Mouse (Mus musculus) left cerebral cortex, postnatal 36 days (tissue): ENCODE measurements around the gene Akr7a5. TPM values are rescaled to one million over a fixed set of nuclear protein-coding genes. Genes with fewer than 3 reads are reported as not detected.

Experiments used
- DNase-seq, 2 experiments: peaks; one replicate each; pipeline ENCODE4 v3.0.0; 2021 to 2022; ENCODE audit warnings: low spot score in 2 of 2, mixed read lengths in 1 of 2
- intact Hi-C: fragments of 180-260 bp; cut with DNase I; formaldehyde crosslinking; loops from one replicate; pipeline ENCODE4 v1.15.1; 2025
- total RNA-seq, 2 experiments: library from RNA; stranded (reverse); gene quantifications; 2 replicates each; pipeline ENCODE4 v1.2.3; 2021

Akr7a5 gene
- total RNA-seq, 2 experiments from 2014 or later: 24.9 to 32.3 TPM

GRCm38 (mm10) chr4:139292038-139292437 lies 18.5 kb upstream of the Akr7a5 start:
- DNase-seq: no peak
- intact Hi-C loops: no loop called here

GRCm38 (mm10) chr4:139297566-139297965 lies 13.0 kb upstream of the Akr7a5 start:
- intact Hi-C loops: no loop called here
- DNase-seq: no peak

GRCm38 (mm10) chr4:139298671-139299366 lies 11.7 kb upstream of the Akr7a5 start:
- no peak for DNase-seq
- intact Hi-C loops: no loop called here

- DNase-seq: no peak
- intact Hi-C loops: no loop called here
Measured at GRCm38 (mm10) chr4:139301780-139302179, 8.8 kb upstream of the Akr7a5 start.

GRCm38 (mm10) chr4:139302241-139302640 lies 8.3 kb upstream of the Akr7a5 start:
- no peak for DNase-seq
- intact Hi-C loops: no loop called here

GRCm38 (mm10) chr4:139305521-139305920 lies 5.0 kb upstream of the Akr7a5 start:
- no peak for DNase-seq
- intact Hi-C loops: no loop called here

- intact Hi-C loops: no loop called here
- no peak for DNase-seq
Measured at GRCm38 (mm10) chr4:139307916-139308315, 2.6 kb upstream of the Akr7a5 start.

- intact Hi-C loops: loop anchor here (2.0 kb wide), 1 partner anchor 43 kb away; the partner anchor contains the start of genes Emc1, Mrto4 and Ubr4
- DNase-seq: no peak
Measured at GRCm38 (mm10) chr4:139309651-139310050, 893 bp upstream of the Akr7a5 start.

- no peak for DNase-seq
- intact Hi-C loops: loop anchor here (2.0 kb wide), 1 partner anchor 42 kb away; the partner anchor contains the start of genes Emc1, Mrto4 and Ubr4
Measured at GRCm38 (mm10) chr4:139310899-139311701, 556 bp downstream of the Akr7a5 start.

- intact Hi-C loops: loop anchor here (2.0 kb wide), 1 partner anchor 41 kb away; the partner anchor contains the start of genes Emc1, Mrto4 and Ubr4
- no peak for DNase-seq
Measured at GRCm38 (mm10) chr4:139311707-139312106, 1.2 kb downstream of the Akr7a5 start.

- intact Hi-C loops: no loop called here
- DNase-seq: no peak
Measured at GRCm38 (mm10) chr4:139312632-139313031, 2.1 kb downstream of the Akr7a5 start.

- intact Hi-C loops: no loop called here
- no peak for DNase-seq
Measured at GRCm38 (mm10) chr4:139318449-139318848, 7.9 kb downstream of the Akr7a5 start.

GRCm38 (mm10) chr4:139319740-139320139 lies 9.2 kb downstream of the Akr7a5 start:
- intact Hi-C loops: no loop called here
- no peak for DNase-seq

- no peak for DNase-seq
- intact Hi-C loops: no loop called here
Measured at GRCm38 (mm10) chr4:139330605-139331004, 20.1 kb downstream of the Akr7a5 start.

- no peak for DNase-seq
- intact Hi-C loops: loop anchor here (5.0 kb wide), 1 partner anchor 247 kb away; no protein-coding TSS in a partner anchor
Measured at GRCm38 (mm10) chr4:139334631-139335295, 24.2 kb downstream of the Akr7a5 start.

- no peak for DNase-seq
- intact Hi-C loops: loop anchor here (5.0 kb wide), 1 partner anchor 248 kb away; no protein-coding TSS in a partner anchor
Measured at GRCm38 (mm10) chr4:139335507-139335906, 25.0 kb downstream of the Akr7a5 start.

GRCm38 (mm10) chr4:139336822-139337483 lies 26.4 kb downstream of the Akr7a5 start:
- intact Hi-C loops: loop anchor here (5.0 kb wide), 1 partner anchor 250 kb away; no protein-coding TSS in a partner anchor

GRCm38 (mm10) chr4:139338145-139338544 lies 27.6 kb downstream of the Akr7a5 start:
- intact Hi-C loops: loop anchor here (5.0 kb wide), 1 partner anchor 251 kb away; no protein-coding TSS in a partner anchor
- DNase-seq: no peak

More at GRCm38 (mm10) chr4:139336822-139337483, 26.4 kb downstream of the Akr7a5 start:
- DNase-seq: peak; percentile 32 to 46

- intact Hi-C loops: no loop called here
- no peak for DNase-seq
Measured at GRCm38 (mm10) chr4:139340835-139341234, 30.3 kb downstream of the Akr7a5 start.
